Mouse (Mus musculus): ENCODE measurements around the gene Wwox.
A peak's percentile ranks its signal among the peaks of the same experiment; 100 is the strongest.

Gene Wwox

DNA sequence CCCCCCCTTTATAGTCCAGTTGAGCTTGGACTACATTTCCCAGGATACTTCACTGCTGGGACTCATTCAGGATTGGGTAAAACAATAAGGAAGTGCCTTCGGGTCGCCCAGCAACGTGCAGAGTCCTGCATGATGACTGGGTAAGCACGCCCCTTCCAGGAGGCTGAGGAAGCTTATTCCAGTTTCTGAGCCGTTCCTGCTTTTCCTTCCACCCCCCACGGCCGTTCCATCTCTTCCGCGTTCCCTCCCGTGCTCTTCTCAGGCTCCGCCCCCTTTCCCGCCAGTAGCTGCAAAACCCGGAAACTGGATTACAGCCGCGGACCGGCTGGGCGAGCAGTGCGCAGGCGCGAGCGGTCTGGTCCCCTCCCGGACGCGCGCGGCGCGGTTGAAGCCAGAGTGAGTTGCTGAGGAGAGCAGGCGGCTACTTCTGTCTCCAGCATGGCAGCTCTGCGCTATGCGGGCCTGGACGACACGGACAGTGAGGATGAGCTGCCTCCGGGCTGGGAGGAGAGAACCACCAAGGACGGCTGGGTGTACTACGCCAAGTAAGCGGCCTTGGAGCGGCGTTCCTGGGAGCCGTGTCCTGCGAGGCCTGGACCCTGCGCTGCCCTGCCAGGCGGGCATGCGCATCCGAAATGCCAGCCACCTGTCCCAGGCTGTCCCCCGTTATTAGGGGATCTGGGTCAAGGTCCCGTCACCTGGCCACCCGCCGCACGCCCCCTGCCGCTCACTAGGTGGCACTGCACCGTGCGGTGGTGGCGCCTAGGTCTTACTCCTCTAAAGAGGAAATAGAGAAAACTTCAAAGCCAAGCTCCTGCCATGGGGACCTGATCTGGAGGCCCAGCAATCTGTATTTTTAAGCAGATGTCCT lies at the start of gene Wwox:
Wwox (plus strand) TSS at position 322 of the 871 bp plus-strand sequence.
- peak; percentile 96 for DNase-seq

- DNase-seq: no peak
These were observed 48.8 kb upstream of the Wwox start for GRCm38 (mm10) chr8:114390465-114391254.

DNA sequence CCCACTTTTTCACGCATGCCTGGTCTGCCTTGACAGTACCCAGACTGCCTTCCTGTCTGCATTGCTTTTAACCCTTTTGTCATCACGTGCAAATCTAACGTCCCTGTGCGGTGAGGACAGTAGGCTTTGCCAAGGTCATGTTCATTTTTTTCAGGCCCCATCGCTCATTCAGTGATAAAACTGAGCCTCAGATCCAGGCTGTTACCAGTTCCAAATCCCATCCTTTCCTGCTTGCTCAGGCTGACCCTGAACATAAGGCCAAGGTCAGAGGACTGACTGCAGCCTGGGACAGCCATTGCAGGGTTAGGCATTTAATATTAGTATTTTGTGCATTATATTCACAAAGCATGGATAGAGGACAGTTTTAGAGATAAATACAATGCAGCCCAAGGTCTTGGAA lies 41.1 kb upstream of the Wwox start:
- no peak for DNase-seq

- DNase-seq: no peak
These were observed 40.2 kb upstream of the Wwox start for GRCm38 (mm10) chr8:114399273-114399672.

- no peak for DNase-seq
These were observed 37.8 kb upstream of the Wwox start for GRCm38 (mm10) chr8:114401679-114402078.

DNA sequence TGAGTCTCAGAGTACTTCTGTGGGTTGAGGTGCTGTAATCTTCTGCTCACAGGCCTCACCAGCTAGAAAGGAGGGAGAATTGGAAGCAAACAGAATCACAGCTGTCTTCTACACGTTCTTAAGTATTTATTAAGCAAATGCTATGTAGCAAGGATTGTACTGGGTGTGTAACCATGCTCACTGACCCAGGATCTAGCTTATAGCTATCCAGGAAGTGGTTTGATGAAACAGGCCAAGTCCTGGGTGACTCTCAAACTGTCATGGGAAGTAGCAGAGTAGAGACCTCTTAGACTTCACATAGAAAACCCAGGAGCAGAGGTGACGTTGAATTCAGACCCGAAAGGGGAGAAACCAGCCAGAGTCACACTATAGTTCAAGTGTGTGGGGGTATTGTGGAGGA lies 28.0 kb upstream of the Wwox start:
- no peak for DNase-seq

DNA sequence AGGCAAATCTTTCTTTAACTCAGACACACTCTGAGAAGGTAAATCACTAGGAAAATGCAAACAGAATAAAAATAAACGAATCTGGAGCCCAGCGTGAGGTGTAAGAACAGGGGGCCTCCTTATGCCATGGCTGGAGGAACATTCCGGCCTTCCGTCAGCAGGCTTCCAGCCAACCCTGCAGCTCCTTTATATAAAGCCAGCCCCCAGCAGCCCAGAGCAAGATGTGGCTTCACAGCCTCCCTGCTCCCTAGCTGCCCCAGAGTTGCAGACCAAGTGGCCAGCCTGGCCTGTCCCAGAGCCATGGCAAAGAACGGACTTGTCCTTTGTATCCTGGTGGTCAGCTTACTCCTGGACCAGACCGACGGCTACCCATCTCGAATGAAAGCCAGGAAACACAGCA lies 21.7 kb upstream of the Wwox start, which contains the start of gene Clec3a:
Clec3a (plus strand) TSS at position 301 of the 400 bp plus-strand sequence.
- no peak for DNase-seq

DNA sequence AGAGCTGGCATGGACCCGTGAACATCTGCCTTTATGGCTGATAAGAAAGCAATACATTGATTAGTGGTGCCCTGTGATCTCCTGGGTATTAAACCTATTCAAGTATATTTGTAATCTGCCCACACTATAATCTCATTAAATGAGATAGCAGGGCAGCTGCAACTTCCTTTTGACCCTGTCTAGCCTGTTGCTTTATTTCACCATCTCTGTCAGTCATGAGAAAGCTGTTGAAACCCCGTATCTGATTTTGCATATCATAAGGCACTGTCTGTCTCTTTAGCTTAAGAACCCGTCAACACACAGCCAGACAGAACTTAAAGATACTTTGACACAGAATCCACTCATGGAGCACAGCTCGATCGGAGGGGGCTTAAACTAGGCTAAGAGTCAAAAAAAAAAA lies 21.0 kb upstream of the Wwox start:
- DNase-seq: no peak

GRCm38 (mm10) chr8:114418904-114419303 lies 20.6 kb upstream of the Wwox start:
- no peak for DNase-seq

- DNase-seq: no peak
These were observed 17.9 kb upstream of the Wwox start for GRCm38 (mm10) chr8:114421544-114421943.

DNA sequence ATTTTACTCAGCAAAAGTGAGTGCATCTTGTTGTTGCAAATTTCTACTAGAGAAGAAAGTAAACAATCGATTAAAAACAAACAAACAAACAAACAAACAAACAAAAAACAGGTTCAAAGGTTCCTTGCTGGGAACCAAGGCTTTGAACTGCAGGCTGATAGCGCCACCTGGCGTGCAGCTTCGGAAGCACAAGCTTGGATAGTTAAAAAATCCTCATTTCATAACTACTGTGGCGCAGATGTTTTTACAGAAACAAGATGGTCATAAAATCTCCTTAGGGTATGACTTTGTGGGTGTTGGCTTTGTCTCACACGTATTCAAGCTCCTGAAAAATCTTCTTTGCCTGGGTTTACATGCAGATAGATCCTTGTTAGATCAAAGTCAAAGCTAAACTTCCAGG lies 1.2 kb upstream of the Wwox start:
- DNase-seq: peak; percentile 71

DNA sequence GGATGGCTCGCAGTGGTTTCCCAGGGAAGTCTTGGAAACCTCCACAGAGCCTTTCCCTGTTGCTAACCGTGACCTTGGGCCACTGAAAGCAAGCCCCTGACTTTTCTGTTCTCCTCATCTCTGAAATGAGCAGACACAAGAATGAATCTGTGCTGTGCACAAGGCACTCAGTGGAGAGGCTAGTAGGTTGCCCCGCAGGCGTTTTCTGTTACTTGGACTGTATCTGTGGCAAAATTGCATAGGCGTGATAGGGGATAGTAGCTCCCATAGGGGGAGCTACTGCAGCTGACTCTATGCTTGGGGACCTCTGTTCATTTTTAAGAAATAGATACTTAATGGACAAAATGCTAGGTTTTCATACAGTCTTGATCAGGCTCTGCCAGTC lies 742 bp downstream of the Wwox start:
- DNase-seq: no peak

- peak; percentile 63 for DNase-seq
These were observed 2.2 kb downstream of the Wwox start for GRCm38 (mm10) chr8:114441616-114442015.

DNA sequence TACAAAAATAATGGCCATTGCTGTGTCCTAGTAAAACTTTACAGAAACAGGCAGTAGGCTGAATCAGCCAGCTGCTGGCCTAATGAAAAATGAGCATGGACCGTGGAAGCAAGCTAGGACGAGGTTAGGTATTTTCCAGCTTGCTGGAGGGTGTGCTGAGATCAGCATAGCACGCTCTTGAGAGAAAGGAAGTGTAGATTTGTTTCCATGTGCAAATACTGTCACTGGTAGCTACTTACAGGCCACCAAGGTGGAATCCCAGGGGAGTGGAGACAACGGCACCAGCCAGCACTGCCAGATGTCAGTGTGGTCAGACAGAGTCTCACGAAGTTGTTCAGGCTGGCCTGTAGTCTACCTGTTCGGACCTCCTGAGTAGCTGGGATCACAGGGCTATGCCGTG lies 7.4 kb downstream of the Wwox start:
- no peak for DNase-seq

GRCm38 (mm10) chr8:114452278-114452677 lies 12.8 kb downstream of the Wwox start:
- no peak for DNase-seq

GRCm38 (mm10) chr8:114452781-114453221 lies 13.3 kb downstream of the Wwox start:
- DNase-seq: peak; percentile 50

GRCm38 (mm10) chr8:114455302-114455701 lies 15.8 kb downstream of the Wwox start:
- DNase-seq: no peak

GRCm38 (mm10) chr8:114455953-114456352 lies 16.5 kb downstream of the Wwox start:
- no peak for DNase-seq

GRCm38 (mm10) chr8:114458113-114458784 lies 18.8 kb downstream of the Wwox start:
- DNase-seq: no peak

DNA sequence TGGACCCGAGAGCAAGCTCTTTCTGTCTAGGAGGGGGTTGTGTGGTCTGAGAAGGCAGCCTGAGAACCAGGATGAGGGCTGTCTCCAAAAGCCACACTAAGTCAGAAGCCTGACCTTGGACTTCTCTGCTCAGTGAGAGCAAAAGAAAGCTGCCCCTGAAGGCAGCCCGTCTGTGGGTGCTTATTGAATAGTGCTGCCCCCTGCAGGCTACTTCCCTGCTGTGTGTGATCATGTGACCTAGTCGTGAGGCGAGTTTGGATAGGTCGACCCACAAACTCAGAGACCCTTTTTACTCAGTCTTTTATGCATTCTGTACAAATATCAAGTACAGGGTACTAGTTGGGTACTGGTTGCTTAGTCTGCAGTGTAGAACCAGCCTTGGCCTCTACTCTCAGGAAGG lies 21.1 kb downstream of the Wwox start:
- peak; percentile 26 for DNase-seq

- no peak for DNase-seq
These were observed 23.1 kb downstream of the Wwox start for GRCm38 (mm10) chr8:114462591-114462990.

- DNase-seq: no peak
These were observed 23.9 kb downstream of the Wwox start for GRCm38 (mm10) chr8:114463305-114463704.

DNA sequence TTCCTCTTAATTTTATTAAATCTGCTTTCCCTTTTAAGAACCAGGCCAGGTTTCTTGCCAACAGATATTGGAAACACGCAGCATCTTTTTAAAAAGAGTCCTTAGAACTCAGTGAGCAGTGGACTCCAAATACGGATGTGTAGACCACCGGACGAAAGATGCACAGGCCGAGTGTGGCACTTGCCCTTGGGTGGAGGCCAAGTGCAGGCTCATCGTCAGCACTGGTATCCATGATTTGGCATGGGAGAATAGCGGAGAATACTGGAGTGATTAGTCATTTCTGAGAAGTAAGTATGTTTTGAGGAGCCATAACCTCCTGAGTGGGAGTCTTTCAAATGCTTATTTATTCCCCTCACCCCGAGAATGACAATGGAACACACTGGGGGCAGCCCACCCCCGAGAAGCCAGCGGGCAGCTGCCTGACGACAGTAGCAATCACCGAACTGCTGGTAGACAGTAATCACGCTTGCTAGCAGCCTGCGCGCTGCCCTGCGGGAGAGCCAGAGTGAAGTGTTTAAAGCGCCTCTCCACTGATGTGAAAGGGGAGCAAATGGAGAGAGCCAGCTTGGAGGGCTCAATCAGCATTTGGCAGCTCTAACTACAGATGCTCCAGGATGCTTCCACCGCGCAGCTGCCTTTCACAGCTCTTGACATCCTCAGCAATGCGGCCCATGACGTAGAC lies 29.2 kb downstream of the Wwox start:
- no peak for DNase-seq
